Mouse (Mus musculus) ES-Bruce4 (cell line): Measurements from ENCODE around the gene Nup188.

Experiments used
- CTCF ChIP-seq: IDR thresholded peaks from one replicate; pipeline ENCODE4 v1.8.1; 2011; ENCODE audit warnings: low read depth, low read length
- EP300 ChIP-seq: IDR thresholded peaks from 2 replicates; pipeline ENCODE4 v1.6.1; 2011; ENCODE audit warnings: low read depth, low read length; ENCODE audit not compliant: insufficient read depth
- POLR2A ChIP-seq: IDR thresholded peaks from one replicate; pipeline ENCODE4 v1.8.1; 2011; ENCODE audit warnings: low read length; ENCODE audit not compliant: insufficient read depth

DNA sequence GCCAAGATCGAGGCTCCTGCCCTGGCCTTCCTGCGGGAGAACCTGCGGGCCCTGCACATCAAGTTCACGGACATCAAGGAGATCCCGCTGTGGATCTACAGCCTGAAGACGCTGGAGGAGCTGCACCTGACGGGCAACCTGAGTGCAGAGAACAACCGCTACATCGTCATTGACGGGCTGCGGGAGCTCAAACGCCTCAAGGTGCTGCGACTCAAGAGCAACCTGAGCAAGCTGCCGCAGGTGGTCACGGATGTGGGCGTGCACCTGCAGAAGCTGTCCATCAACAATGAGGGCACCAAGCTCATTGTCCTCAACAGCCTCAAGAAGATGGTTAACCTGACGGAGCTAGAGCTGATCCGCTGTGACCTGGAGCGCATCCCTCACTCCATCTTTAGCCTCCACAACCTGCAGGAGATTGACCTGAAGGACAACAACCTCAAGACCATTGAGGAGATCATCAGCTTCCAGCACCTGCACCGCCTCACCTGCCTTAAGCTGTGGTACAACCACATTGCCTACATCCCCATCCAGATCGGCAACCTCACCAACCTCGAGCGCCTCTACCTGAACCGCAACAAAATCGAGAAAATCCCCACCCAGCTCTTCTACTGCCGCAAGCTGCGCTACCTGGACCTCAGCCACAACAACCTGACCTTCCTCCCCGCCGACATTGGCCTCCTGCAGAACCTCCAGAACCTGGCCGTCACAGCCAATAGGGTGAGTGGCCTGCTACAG, 29.4 kb upstream of the Nup188 start:
- TF ChIP-seq POLR2A (no peak), CTCF (no peak), EP300 (no peak)
